Mouse (Mus musculus): ENCODE results near the gene Gm44511. TPM values are rescaled to one million over a fixed set of nuclear protein-coding genes. Genes with fewer than 3 reads are reported as not detected.

The Gm44511 gene
- polyA plus RNA-seq, 1 experiment from 2014 or later: not detected

- Histone ChIP-seq H3K9ac (no peak overlapping the region), H3K27ac (replicated peaks) (0 out of 2 replicates have a peak overlapping the region, but pooled peaks have one; percentile 11)
Observed at GRCm38 (mm10) chr6:128839921-128840320, 13.8 kb upstream of the Gm44511 start.

GRCm38 (mm10) chr6:128839266-128839771, 13.2 kb upstream of the Gm44511 start:
- peaks cover 25% of the 10 kb centered on the region for H3K4me1 ChIP-seq
- peak overlapping the region; percentile 42 for H3K9ac ChIP-seq
- H3K36me3 ChIP-seq: no peaks in the 10 kb centered on the region
- under 1% methylated on average over 17 of the region's 17 CpGs for WGBS
- H3K27me3 ChIP-seq: no peaks in the 10 kb centered on the region
- peak overlapping the region; percentile 70 for H3K4me2 ChIP-seq (replicated peaks)
- H3K4me3 ChIP-seq (replicated peaks): peak overlapping the region; percentile 82
- no peak for ATAC-seq (ENCODE audit: insufficient number of reproducible peaks, low FRiP score, low TSS enrichment, low read depth)
- H3K9me3 ChIP-seq (replicated peaks): no peaks in the 10 kb centered on the region
- H3K27ac ChIP-seq (replicated peaks): peak overlapping the region; percentile 98

More at GRCm38 (mm10) chr6:128839921-128840320, 13.8 kb upstream of the Gm44511 start:
- H3K4me3 ChIP-seq (replicated peaks): peak overlapping the region; percentile 82
- H3K36me3 ChIP-seq: no peaks in the 10 kb centered on the region
- 65% methylated on average over 7 of the region's 7 CpGs for WGBS
- no peaks in the 10 kb centered on the region for H3K27me3 ChIP-seq
- no peak for ATAC-seq (ENCODE audit: insufficient number of reproducible peaks, low FRiP score, low TSS enrichment, low read depth)
- H3K4me1 ChIP-seq: peaks cover 29% of the 10 kb centered on the region
- peak overlapping the region; percentile 70 for H3K4me2 ChIP-seq (replicated peaks)
- H3K9me3 ChIP-seq (replicated peaks): no peaks in the 10 kb centered on the region

- Histone ChIP-seq H3K4me1 (peaks cover 22% of the 10 kb centered on the region; the same call in 1 of the 2 replicates), H3K27ac (replicated peaks) (peak overlapping the region; percentile 98), H3K36me3 (no peaks in the 10 kb centered on the region), H3K4me2 (replicated peaks) (peak overlapping the region; percentile 70), H3K27me3 (no peaks in the 10 kb centered on the region), H3K9ac (peak overlapping the region; percentile 80), H3K4me3 (replicated peaks) (peak overlapping the region; percentile 82), H3K9me3 (replicated peaks) (no peaks in the 10 kb centered on the region)
- ATAC-seq (ENCODE audit: insufficient number of reproducible peaks, low FRiP score, low TSS enrichment, low read depth): peak; percentile 58; the same call in 1 of the 2 replicates
- under 1% methylated on average over 49 of the region's 49 CpGs for WGBS
Observed at GRCm38 (mm10) chr6:128838342-128839265, 12.5 kb upstream of the Gm44511 start.

GRCm38 (mm10) chr6:128837454-128838341, 11.6 kb upstream of the Gm44511 start:
- peak overlapping the region; percentile 44 for H3K9ac ChIP-seq
- peak overlapping the region; percentile 70 for H3K4me2 ChIP-seq (replicated peaks)
- no peaks in the 10 kb centered on the region for H3K36me3 ChIP-seq
- ATAC-seq (ENCODE audit: insufficient number of reproducible peaks, low FRiP score, low TSS enrichment, low read depth): no peak
- no peaks in the 10 kb centered on the region for H3K27me3 ChIP-seq
- no peaks in the 10 kb centered on the region for H3K9me3 ChIP-seq (replicated peaks)
- peak overlapping the region; percentile 82 for H3K4me3 ChIP-seq (replicated peaks)
- 1% methylated on average over 14 of the region's 14 CpGs for WGBS
- peak overlapping the region; percentile 98 for H3K27ac ChIP-seq (replicated peaks)
- peaks cover 22% of the 10 kb centered on the region; the same call in 1 of the 2 replicates for H3K4me1 ChIP-seq

GRCm38 (mm10) chr6:128836955-128837334, 10.8 kb upstream of the Gm44511 start:
- Histone ChIP-seq H3K36me3 (no peaks in the 10 kb centered on the region), H3K27ac (replicated peaks) (peak overlapping the region; percentile 98), H3K27me3 (no peaks in the 10 kb centered on the region), H3K4me2 (replicated peaks) (peak overlapping the region; percentile 70), H3K9ac (no peak overlapping the region), H3K4me1 (peaks cover 19% of the 10 kb centered on the region; the same call in 1 of the 2 replicates), H3K4me3 (replicated peaks) (peak overlapping the region; percentile 82), H3K9me3 (replicated peaks) (no peaks in the 10 kb centered on the region)
- 82% methylated on average over 6 of the region's 6 CpGs for WGBS
- ATAC-seq (ENCODE audit: insufficient number of reproducible peaks, low FRiP score, low TSS enrichment, low read depth): no peak

- Histone ChIP-seq H3K9me3 (replicated peaks) (no peaks in the 10 kb centered on the region), H3K9ac (no peak overlapping the region), H3K4me3 (replicated peaks) (no peak overlapping the region), H3K4me1 (peaks cover 14% of the 10 kb centered on the region; the same call in 1 of the 2 replicates), H3K4me2 (replicated peaks) (no peak overlapping the region), H3K27ac (replicated peaks) (no peak overlapping the region), H3K27me3 (no peaks in the 10 kb centered on the region), H3K36me3 (no peaks in the 10 kb centered on the region)
- no peak for ATAC-seq (ENCODE audit: insufficient number of reproducible peaks, low FRiP score, low TSS enrichment, low read depth)
- WGBS: 82% methylated on average over 8 of the region's 8 CpGs
Observed at GRCm38 (mm10) chr6:128836191-128836954, 10.3 kb upstream of the Gm44511 start.

GRCm38 (mm10) chr6:128835571-128835970, 9.5 kb upstream of the Gm44511 start:
- H3K4me2 ChIP-seq (replicated peaks): no peak overlapping the region
- no peak overlapping the region for H3K4me3 ChIP-seq (replicated peaks)
- WGBS: 81% methylated on average over 4 of the region's 4 CpGs
- no peaks in the 10 kb centered on the region for H3K9me3 ChIP-seq (replicated peaks)
- H3K27me3 ChIP-seq: no peaks in the 10 kb centered on the region
- no peaks in the 10 kb centered on the region for H3K36me3 ChIP-seq
- no peak overlapping the region for H3K9ac ChIP-seq
- ATAC-seq (ENCODE audit: insufficient number of reproducible peaks, low FRiP score, low TSS enrichment, low read depth): no peak
- peaks cover 14% of the 10 kb centered on the region; the same call in 1 of the 2 replicates for H3K4me1 ChIP-seq
- no peak overlapping the region for H3K27ac ChIP-seq (replicated peaks)

GRCm38 (mm10) chr6:128833046-128833445, 6.9 kb upstream of the Gm44511 start:
- Histone ChIP-seq H3K4me3 (replicated peaks) (no peak overlapping the region), H3K4me2 (replicated peaks) (no peak overlapping the region), H3K36me3 (no peaks in the 10 kb centered on the region), H3K27ac (replicated peaks) (no peak overlapping the region), H3K9me3 (replicated peaks) (no peaks in the 10 kb centered on the region), H3K4me1 (0 out of 2 replicates have a peak, but pooled peaks cover 7% of the 10 kb centered on the region), H3K9ac (no peak overlapping the region), H3K27me3 (no peaks in the 10 kb centered on the region)
- 83% methylated on average over 10 of the region's 10 CpGs for WGBS
- ATAC-seq (ENCODE audit: insufficient number of reproducible peaks, low FRiP score, low TSS enrichment, low read depth): no peak

- 60% methylated on average over 4 of the region's 4 CpGs for WGBS
Observed at GRCm38 (mm10) chr6:128829837-128830236, 3.7 kb upstream of the Gm44511 start.

GRCm38 (mm10) chr6:128826781-128827180, 666 bp upstream of the Gm44511 start:
- no peak overlapping the region for H3K27ac ChIP-seq (replicated peaks)
- no peak overlapping the region for H3K4me2 ChIP-seq (replicated peaks)
- no peak overlapping the region for H3K4me3 ChIP-seq (replicated peaks)
- H3K27me3 ChIP-seq: no peaks in the 10 kb centered on the region
- WGBS: 73% methylated on average over 3 of the region's 3 CpGs
- no peaks in the 10 kb centered on the region for H3K4me1 ChIP-seq
- no peaks in the 10 kb centered on the region for H3K36me3 ChIP-seq
- no peak for ATAC-seq (ENCODE audit: insufficient number of reproducible peaks, low FRiP score, low TSS enrichment, low read depth)
- H3K9me3 ChIP-seq (replicated peaks): no peaks in the 10 kb centered on the region
- no peak overlapping the region for H3K9ac ChIP-seq

More at GRCm38 (mm10) chr6:128829837-128830236, 3.7 kb upstream of the Gm44511 start:
- Histone ChIP-seq H3K9me3 (replicated peaks) (no peaks in the 10 kb centered on the region), H3K36me3 (no peaks in the 10 kb centered on the region), H3K27ac (replicated peaks) (no peak overlapping the region), H3K4me3 (replicated peaks) (no peak overlapping the region), H3K4me2 (replicated peaks) (no peak overlapping the region), H3K27me3 (no peaks in the 10 kb centered on the region), H3K9ac (no peak overlapping the region), H3K4me1 (no peaks in the 10 kb centered on the region)
- ATAC-seq (ENCODE audit: insufficient number of reproducible peaks, low FRiP score, low TSS enrichment, low read depth): no peak

All from embryonic facial prominence, embryonic 15.5 days (tissue).